Mouse (Mus musculus): ENCODE results near the gene Tprkb.
A peak's percentile ranks its signal among the peaks of the same experiment; 100 is the strongest.
"Not testable (repeated sequence)": the region's sequence is repeated elsewhere in the genome, so short reads cannot be mapped to it uniquely, and the experiment has no call there.

Tprkb gene

GRCm38 (mm10) chr6:85911587-85911986 lies at the start of gene Tprkb:
Gene Tprkb, plus strand, starts transcription at chr6:85911865.
- DNase-seq (ENCODE audit: low spot score): no peak

GRCm38 (mm10) chr6:85862565-85862964 lies 49.1 kb upstream of the Tprkb start:
- no peak for DNase-seq (ENCODE audit: low spot score)

GRCm38 (mm10) chr6:85863136-85863535 lies 48.5 kb upstream of the Tprkb start:
- DNase-seq (ENCODE audit: low spot score): no peak

- DNase-seq (ENCODE audit: low spot score): no peak
These were observed 47.8 kb upstream of the Tprkb start for GRCm38 (mm10) chr6:85863840-85864239.

GRCm38 (mm10) chr6:85864900-85865639 lies 46.6 kb upstream of the Tprkb start:
- not testable (repeated sequence) for DNase-seq (ENCODE audit: low spot score)

GRCm38 (mm10) chr6:85866166-85866565 lies 45.5 kb upstream of the Tprkb start:
- DNase-seq (ENCODE audit: low spot score): not testable (repeated sequence)

GRCm38 (mm10) chr6:85866995-85867394 lies 44.7 kb upstream of the Tprkb start:
- DNase-seq (ENCODE audit: low spot score): not testable (repeated sequence)

GRCm38 (mm10) chr6:85867726-85868690 lies 43.7 kb upstream of the Tprkb start:
- DNase-seq (ENCODE audit: low spot score): no peak

GRCm38 (mm10) chr6:85869006-85869405 lies 42.7 kb upstream of the Tprkb start, which contains the start of gene Nat8f2:
Gene Nat8f2, minus strand, starts transcription at chr6:85869158.
- DNase-seq (ENCODE audit: low spot score): not testable (repeated sequence)

- not testable (repeated sequence) for DNase-seq (ENCODE audit: low spot score)
These were observed 28.4 kb upstream of the Tprkb start for GRCm38 (mm10) chr6:85883246-85883645.

GRCm38 (mm10) chr6:85884311-85884710 lies 27.4 kb upstream of the Tprkb start:
- no peak for DNase-seq (ENCODE audit: low spot score)

GRCm38 (mm10) chr6:85888961-85889360 lies 22.7 kb upstream of the Tprkb start:
- DNase-seq (ENCODE audit: low spot score): no peak

GRCm38 (mm10) chr6:85895061-85895648 lies 16.5 kb upstream of the Tprkb start:
- DNase-seq (ENCODE audit: low spot score): not testable (repeated sequence)

GRCm38 (mm10) chr6:85898596-85899475 lies 12.8 kb upstream of the Tprkb start:
- not testable (repeated sequence) for DNase-seq (ENCODE audit: low spot score)

- DNase-seq (ENCODE audit: low spot score): no peak
These were observed 9.4 kb upstream of the Tprkb start for GRCm38 (mm10) chr6:85902303-85902702.

- peak; percentile 45 for DNase-seq (ENCODE audit: low spot score)
These were observed 7.0 kb upstream of the Tprkb start, which contains the start of gene Nat8f4 for GRCm38 (mm10) chr6:85904642-85905061. Gene Nat8f4, minus strand, starts transcription at chr6:85904884.

GRCm38 (mm10) chr6:85906911-85907351 lies 4.7 kb upstream of the Tprkb start:
- DNase-seq (ENCODE audit: low spot score): not testable (repeated sequence)

- no peak for DNase-seq (ENCODE audit: low spot score)
These were observed 3.3 kb upstream of the Tprkb start for GRCm38 (mm10) chr6:85908341-85908740.

GRCm38 (mm10) chr6:85909704-85910103 lies 2.0 kb upstream of the Tprkb start:
- DNase-seq (ENCODE audit: low spot score): no peak

- peak; percentile 26 for DNase-seq (ENCODE audit: low spot score)
These were observed 3.5 kb downstream of the Tprkb start for GRCm38 (mm10) chr6:85915141-85915538.
